Mouse (Mus musculus) stomach, embryonic 16.5 days (tissue): ENCODE measurements around the gene Gm3238. TPM values are rescaled to one million over a fixed set of nuclear protein-coding genes. Genes with fewer than 3 reads are reported as not detected.
"Not testable (repeated sequence)": the region's sequence is repeated elsewhere in the genome, so short reads cannot be mapped to it uniquely, and the experiment has no call there.

Experiments used
- ATAC-seq: fragments of 200-750 bp; cut with Nextera tagmentation; 2 replicates; pipeline ENCODE4 v1.8.0; 2017; ENCODE audit warnings: moderate number of reproducible peaks, moderate TSS enrichment; ENCODE audit not compliant: insufficient read depth, low FRiP score
- H3K27ac ChIP-seq: fragments of 300-500 bp; sonication (generic); 2 replicates; pipeline ENCODE4 v1.5.1; 2014; ENCODE audit warnings: low read length
- H3K27me3 ChIP-seq: fragments of 300-500 bp; sonication (generic); 2 replicates; pipeline ENCODE4 v1.6.1; 2014; ENCODE audit warnings: low read length, control low read depth, mixed read lengths; ENCODE audit not compliant: control insufficient read depth, insufficient read depth
- H3K36me3 ChIP-seq: fragments of 300-500 bp; sonication (generic); 2 replicates; pipeline ENCODE4 v1.6.1; 2014; ENCODE audit warnings: low read length; ENCODE audit not compliant: control insufficient read depth, insufficient read depth
- H3K4me1 ChIP-seq: fragments of 300-500 bp; sonication (generic); 2 replicates; pipeline ENCODE4 v1.6.1; 2014; ENCODE audit warnings: low read length, control low read depth, mixed read lengths; ENCODE audit not compliant: control insufficient read depth, insufficient read depth
- H3K4me2 ChIP-seq: fragments of 300-500 bp; sonication (generic); 2 replicates; pipeline ENCODE4 v1.6.1; 2014; ENCODE audit warnings: low read depth, low read length, mixed read lengths
- H3K4me3 ChIP-seq: fragments of 300-500 bp; sonication (generic); replicated peaks from 2 replicates; pipeline ENCODE4 v1.5.1; 2014; ENCODE audit warnings: mild to moderate bottlenecking, low read length
- H3K9ac ChIP-seq: fragments of 300-500 bp; sonication (generic); 2 replicates; pipeline ENCODE4 v1.6.1; 2014; ENCODE audit warnings: low read length
- H3K9me3 ChIP-seq: fragments of 300-500 bp; sonication (generic); replicated peaks from 2 replicates; pipeline ENCODE4 v1.6.1; 2016; ENCODE audit warnings: low read length, control low read depth; ENCODE audit not compliant: control insufficient read depth
- WGBS: fragments of 180-500 bp; shearing (Covaris S2); extraction: QIAGEN DNeasy Blood & Tissue Kit; methylation state at CpG from one replicate; pipeline ENCODE4 v1.1.7; 2014; 5-methylcytosine and 5-hydroxymethylcytosine counted together
- polyA plus RNA-seq: library from polyadenylated mRNA; unstranded; fragments of >200 nt; fragmentation: Nextera tagmentation; extraction: Ambion mirVana; gene quantifications from 2 replicates; pipeline ENCODE4 v1.2.1, GENCODE M21; 2015

Gene Gm3238
- polyA plus RNA-seq, 1 experiment from 2014 or later = not detected

DNA sequence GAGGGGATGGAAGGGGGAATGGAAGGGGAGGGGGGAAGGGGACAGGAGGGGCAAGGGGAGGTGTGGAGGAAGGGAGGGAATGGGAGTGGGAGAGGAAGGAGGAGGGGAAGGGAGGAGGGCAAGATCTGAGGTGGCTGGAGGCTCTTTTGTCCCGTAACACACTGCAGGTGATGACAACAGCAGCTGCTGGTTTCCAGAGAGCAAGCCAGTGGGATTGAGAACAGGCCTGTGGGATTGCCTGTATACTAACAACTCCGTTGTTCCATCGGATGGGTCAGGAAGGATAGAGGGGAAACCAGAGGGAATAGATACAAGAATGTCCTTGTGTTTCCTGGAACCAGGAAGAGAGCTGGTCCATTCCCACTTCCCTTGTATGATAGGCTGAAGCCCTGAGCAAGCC is 26.6 kb upstream of the Gm3238 start:
- Histone ChIP-seq H3K27ac (no peak overlapping the region), H3K36me3 (no peaks in the 10 kb centered on the region), H3K9me3 (no peaks in the 10 kb centered on the region), H3K27me3 (no peaks in the 10 kb centered on the region), H3K4me3 (no peak overlapping the region), H3K4me2 (no peak overlapping the region), H3K9ac (no peak overlapping the region), H3K4me1 (no peaks in the 10 kb centered on the region)
- ATAC-seq = no peak
- 15% methylated on average over 3 of the region's 3 CpGs for WGBS

DNA sequence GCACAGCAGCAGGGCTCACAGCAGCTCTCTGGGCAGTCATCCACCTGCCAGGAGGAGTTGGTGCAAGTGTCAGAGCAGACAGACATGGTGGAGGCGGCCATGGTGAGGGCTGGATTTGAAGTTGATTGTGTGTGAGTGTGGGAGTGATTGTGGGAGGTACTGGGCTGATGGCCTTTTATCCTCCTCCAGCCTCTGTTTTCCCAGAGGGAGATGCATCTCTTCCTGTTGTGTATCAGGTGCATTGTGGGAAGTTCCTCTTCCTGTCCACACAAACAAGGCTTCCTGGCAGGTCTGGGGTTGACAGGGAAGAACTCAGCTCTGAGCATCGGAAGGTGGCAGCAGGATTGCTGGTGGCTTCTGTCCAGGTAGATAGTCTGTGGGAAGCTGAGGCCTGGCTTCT is 23.9 kb upstream of the Gm3238 start, which contains the start of gene Gm9639:
Gene Gm9639 (minus strand): TSS at position 101 of the 400 bp plus-strand sequence.
- Histone ChIP-seq H3K4me2 (no peak within 1 kb of the TSS), H3K27ac (no peak within 1 kb of the TSS), H3K27me3 (no peaks in the 10 kb centered on the region), H3K4me3 (no peak within 1 kb of the TSS), H3K36me3 (no peaks in the 10 kb centered on the region), H3K4me1 (no peaks in the 10 kb centered on the region), H3K9me3 (no peaks in the 10 kb centered on the region), H3K9ac (no peak within 1 kb of the TSS)
- no peak for ATAC-seq
- 66% methylated on average over 2 of the region's 2 CpGs for WGBS

DNA sequence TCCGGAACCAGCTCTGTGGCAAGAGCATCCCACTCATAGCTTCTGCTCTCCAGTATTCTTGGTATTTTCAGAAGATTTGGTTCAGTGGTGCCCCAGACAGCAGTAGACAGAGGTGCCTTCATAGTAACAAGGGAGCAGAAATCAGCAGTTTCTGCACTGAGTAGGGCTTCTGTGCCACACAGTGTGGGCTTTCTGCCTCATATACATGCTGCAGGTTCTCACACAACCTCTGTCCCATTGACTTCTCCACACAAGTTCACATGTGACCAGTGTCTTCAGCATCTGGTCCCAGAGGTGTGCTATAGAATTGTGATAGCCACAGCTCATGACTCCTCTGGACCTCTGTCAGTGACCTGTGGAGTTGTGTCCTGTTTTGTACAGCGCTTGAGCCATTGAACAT is 17.5 kb upstream of the Gm3238 start:
- Histone ChIP-seq H3K4me1 (no peaks in the 10 kb centered on the region), H3K4me2 (no peak overlapping the region), H3K27me3 (no peaks in the 10 kb centered on the region), H3K27ac (no peak overlapping the region), H3K36me3 (no peaks in the 10 kb centered on the region), H3K9ac (no peak overlapping the region), H3K9me3 (no peaks in the 10 kb centered on the region), H3K4me3 (no peak overlapping the region)
- ATAC-seq = no peak
- WGBS = 71% methylated on average over 2 of the region's 2 CpGs

DNA sequence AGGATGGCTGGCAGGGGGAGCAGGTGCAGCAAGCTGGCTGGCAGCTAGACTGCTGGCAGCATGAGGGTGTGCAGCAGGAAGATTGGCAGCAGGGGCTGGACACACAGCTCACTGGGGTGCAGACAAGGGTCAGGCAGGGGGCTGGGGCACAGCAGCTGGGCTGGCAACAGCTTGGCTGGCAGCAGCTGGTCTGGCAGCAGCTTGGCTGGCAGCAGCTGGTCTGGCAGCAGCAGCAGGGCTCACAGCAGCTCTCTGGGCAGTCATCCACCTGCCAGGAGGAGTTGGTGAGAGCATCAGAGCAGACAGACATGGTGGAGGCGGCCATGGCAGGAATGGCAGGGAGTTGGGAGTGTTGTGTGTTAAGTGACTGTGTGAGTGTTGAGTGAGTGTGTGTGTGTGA is 16.8 kb upstream of the Gm3238 start, which contains the start of gene Gm7137:
Gene Gm7137 (minus strand): TSS at position 325 of the 400 bp plus-strand sequence.
- 57% methylated on average over 1 of the region's 1 CpGs for WGBS
- not testable (repeated sequence) for H3K27me3 ChIP-seq, H3K36me3 ChIP-seq, H3K4me2 ChIP-seq, H3K27ac ChIP-seq, H3K9ac ChIP-seq, H3K4me1 ChIP-seq, H3K4me3 ChIP-seq, H3K9me3 ChIP-seq, ATAC-seq

DNA sequence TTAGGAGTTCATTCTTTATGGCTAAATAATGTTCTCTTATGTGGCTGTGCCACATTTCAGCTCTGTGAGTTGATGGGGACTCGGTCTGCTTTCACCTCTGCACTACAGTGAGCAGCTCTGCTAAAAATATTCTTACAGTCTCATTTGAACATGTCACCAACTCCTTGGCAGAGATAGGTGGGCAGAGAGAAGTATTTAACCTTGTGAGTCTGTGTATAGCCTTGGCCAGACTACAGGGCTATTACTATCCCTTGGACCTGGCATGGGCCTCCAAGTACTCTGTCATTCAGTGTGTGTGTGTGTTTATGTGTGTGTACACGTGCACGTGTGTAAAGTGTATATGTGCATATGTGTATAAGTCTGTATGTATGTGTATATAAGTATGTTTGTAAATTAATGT is 12.3 kb upstream of the Gm3238 start:
- not testable (repeated sequence) for H3K27me3 ChIP-seq, H3K4me3 ChIP-seq, H3K4me1 ChIP-seq, H3K27ac ChIP-seq, ATAC-seq, H3K9ac ChIP-seq, H3K9me3 ChIP-seq, H3K36me3 ChIP-seq, H3K4me2 ChIP-seq
- 80% methylated on average over 1 of the region's 3 CpGs for WGBS

DNA sequence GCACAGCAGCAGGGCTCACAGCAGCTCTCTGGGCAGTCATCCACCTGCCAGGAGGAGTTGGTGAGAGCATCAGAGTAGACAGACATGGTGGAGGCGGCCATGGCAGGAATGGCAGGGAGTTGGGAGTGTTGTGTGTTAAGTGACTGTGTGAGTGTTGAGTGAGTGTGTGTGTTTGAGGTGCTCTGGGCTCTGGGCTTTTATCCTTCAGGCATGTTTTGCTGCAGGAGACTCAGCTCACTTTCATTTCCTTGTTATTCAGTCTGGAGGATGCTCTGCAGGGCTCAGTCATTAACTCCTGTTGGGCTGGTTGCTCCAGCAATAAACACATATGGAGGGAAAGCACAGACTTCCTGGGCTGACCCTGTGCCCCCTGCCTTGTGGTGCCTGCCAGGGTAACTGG is 11.3 kb upstream of the Gm3238 start, which contains the start of gene Gm3250:
Gene Gm3250 (minus strand): TSS at position 101 of the 400 bp plus-strand sequence.
- not testable (repeated sequence) for H3K9ac ChIP-seq, H3K27me3 ChIP-seq, H3K4me2 ChIP-seq, ATAC-seq, H3K4me3 ChIP-seq, H3K27ac ChIP-seq, H3K36me3 ChIP-seq, H3K4me1 ChIP-seq, H3K9me3 ChIP-seq
- WGBS = no CpG with 5 or more reads among the region's 1 CpGs

DNA sequence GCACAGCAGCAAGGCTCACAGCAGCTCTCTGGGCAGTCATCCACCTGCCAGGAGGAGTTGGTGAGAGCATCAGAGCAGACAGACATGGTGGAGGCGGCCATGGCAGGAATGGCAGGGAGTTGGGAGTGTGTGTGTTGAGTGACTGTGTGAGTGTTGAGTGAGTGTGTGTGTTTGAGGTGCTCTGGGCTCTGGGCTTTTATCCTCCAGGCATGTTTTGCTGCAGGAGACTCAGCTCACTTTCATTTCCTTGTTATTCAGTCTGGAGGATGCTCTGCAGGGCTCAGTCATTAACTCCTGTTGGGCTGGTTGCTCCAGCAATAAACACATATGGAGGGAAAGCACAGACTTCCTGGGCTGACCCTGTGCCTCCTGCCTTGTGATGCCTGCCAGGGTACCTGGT is 5.7 kb upstream of the Gm3238 start, which contains the start of gene Gm7138:
Gene Gm7138 (minus strand): TSS at position 101 of the 400 bp plus-strand sequence.
- H3K9ac ChIP-seq, H3K36me3 ChIP-seq, H3K27me3 ChIP-seq, H3K4me1 ChIP-seq, H3K4me2 ChIP-seq, H3K9me3 ChIP-seq, ATAC-seq, H3K4me3 ChIP-seq, H3K27ac ChIP-seq: not testable (repeated sequence)
- 54% methylated on average over 1 of the region's 1 CpGs for WGBS

DNA sequence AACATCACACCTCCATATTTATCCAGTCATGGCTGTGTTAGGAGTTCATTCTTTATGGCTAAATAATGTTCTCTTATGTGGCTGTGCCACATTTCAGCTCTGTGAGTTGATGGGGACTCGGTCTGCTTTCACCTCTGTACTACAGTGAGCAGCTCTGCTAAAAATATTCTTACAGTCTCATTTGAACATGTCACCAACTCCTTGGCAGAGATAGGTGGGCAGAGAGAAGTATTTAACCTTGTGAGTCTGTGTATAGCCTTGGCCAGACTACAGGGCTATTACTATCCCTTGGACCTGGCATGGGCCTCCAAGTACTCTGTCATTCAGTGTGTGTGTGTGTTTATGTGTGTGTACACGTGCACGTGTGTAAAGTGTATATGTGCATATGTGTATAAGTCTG is 1.0 kb upstream of the Gm3238 start:
- not testable (repeated sequence) for H3K4me3 ChIP-seq, H3K4me1 ChIP-seq, H3K9ac ChIP-seq, H3K4me2 ChIP-seq, ATAC-seq, H3K27me3 ChIP-seq, H3K36me3 ChIP-seq, H3K27ac ChIP-seq, H3K9me3 ChIP-seq
- 86% methylated on average over 1 of the region's 3 CpGs for WGBS

DNA sequence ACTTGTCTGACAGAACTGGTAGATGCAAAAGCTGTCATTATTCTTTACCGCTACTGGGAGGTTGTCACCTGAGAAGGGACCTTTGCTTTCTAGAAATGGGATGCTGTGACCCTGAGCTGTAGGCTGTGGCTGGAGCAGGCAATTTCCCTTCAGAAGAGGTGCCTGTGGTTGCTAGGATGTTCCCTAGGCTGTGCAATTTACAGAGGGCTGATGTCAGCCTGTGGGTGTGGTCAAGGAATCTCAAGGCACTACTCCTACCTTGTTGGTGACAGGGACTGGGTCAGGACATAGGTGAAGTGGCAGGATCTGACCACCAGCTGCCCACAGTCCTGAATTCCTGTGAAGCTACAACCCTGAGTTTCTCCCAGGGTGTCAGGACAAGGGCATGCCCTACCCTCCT is 1.4 kb downstream of the Gm3238 start:
- no peaks in the 10 kb centered on the region for H3K27me3 ChIP-seq

DNA sequence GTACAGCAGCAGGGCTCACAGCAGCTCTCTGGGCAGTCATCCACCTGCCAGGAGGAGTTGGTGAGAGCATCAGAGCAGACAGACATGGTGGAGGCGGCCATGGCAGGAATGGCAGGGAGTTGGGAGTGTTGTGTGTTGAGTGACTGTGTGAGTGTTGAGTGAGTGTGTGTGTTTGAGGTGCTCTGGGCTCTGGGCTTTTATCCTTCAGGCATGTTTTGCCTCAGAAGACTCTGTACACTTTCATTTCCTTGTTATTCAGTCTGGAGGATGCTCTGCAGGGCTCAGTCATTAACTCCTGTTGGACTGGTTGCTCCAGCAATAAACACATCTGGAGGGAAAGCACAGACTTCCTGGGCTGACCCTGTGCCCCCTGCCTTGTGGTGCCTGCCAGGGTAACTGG is 11.5 kb downstream of the Gm3238 start, which contains the start of gene Gm3233:
Gene Gm3233 (minus strand): TSS at position 101 of the 400 bp plus-strand sequence.
- not testable (repeated sequence) for H3K9me3 ChIP-seq, H3K4me3 ChIP-seq, H3K4me2 ChIP-seq, H3K27me3 ChIP-seq, H3K27ac ChIP-seq, H3K9ac ChIP-seq, H3K36me3 ChIP-seq, H3K4me1 ChIP-seq, ATAC-seq
- no CpG with 5 or more reads among the region's 1 CpGs for WGBS

More for the DNA sequence above, 1.4 kb downstream of the Gm3238 start:
- WGBS = 75% methylated on average over 1 of the region's 1 CpGs
- no peak overlapping the region for H3K4me2 ChIP-seq
- no peak for ATAC-seq
- H3K27ac ChIP-seq = no peak overlapping the region
- no peak overlapping the region for H3K9ac ChIP-seq
- H3K4me1 ChIP-seq = no peaks in the 10 kb centered on the region
- no peak overlapping the region for H3K4me3 ChIP-seq
- H3K9me3 ChIP-seq = no peaks in the 10 kb centered on the region
- H3K36me3 ChIP-seq = no peaks in the 10 kb centered on the region
